Mouse (Mus musculus) cerebellum, postnatal 10 days (tissue): Measurements from ENCODE around the gene Smco3.

Experiments
- DNase-seq, 2 experiments: peaks; one replicate each; pipeline ENCODE4 v3.0.0; 2021; ENCODE audit warnings: mixed read lengths in 2 of 2

Smco3 gene

GRCm38 (mm10) chr6:136845706-136846480, 10.6 kb upstream of the Smco3 start:
- DNase-seq: no peak

DNA sequence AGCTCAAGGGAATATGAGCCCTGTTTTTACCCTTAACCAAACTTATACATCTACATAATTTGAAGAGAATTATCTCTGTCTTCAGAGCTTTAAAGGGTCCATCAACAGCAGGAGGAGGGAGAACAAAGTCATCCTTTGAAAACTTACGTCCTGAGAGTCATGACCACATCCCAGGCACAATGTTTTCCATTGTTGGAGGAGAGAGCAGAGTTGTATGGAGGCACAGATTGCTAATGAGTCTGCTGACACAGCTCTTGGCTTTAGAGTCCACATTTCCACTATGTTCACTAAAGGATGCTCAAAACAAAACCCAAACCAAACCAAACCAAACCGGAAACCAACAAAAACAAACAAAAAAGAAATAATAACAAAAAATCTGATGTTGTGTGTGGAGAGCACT, 9.7 kb upstream of the Smco3 start:
- no peak for DNase-seq

DNA sequence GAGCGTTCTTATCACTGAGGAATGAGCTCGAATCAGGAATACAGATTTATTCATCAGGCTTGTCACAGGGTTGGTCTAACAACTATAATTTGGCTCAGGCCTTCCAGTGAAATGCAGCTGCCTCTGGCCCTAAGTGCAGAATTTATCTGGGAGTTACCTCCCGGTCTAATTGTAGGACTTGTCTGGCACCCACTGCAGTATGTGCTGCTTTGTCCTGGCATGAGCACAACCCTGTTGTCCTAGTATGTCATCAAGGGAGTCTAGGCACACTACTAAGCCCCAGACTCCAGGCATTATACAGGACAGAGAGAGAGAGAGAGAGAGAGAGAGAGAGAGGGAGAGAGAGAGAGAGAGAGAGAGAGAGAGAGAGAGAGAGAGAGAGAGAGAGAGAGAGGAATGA, 2.1 kb upstream of the Smco3 start:
- no peak for DNase-seq

DNA sequence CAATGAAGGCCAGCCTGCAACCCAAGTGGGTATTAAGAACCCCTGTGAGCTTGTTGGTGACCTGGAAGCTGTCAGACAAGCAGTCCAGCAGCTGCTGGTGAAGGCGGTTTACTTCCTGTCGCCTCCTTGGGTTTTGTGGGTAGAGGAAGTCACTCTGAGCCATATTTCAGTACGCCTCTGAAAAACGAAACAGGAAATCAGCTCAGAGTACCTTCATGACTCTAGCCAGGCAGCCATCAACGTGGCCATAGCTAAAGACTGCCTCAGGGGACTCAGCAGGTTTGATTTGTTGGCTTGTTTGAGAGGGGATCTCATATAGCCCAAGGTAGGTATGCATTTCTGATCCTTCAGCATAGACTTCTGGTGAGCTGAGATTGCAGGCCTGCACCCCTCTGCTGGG, 3.5 kb downstream of the Smco3 start:
- DNase-seq: no peak

- peak in 1 of 2 experiments; percentile 33 for DNase-seq
These were observed 6.6 kb downstream of the Smco3 start for GRCm38 (mm10) chr6:136828681-136829080.

DNA sequence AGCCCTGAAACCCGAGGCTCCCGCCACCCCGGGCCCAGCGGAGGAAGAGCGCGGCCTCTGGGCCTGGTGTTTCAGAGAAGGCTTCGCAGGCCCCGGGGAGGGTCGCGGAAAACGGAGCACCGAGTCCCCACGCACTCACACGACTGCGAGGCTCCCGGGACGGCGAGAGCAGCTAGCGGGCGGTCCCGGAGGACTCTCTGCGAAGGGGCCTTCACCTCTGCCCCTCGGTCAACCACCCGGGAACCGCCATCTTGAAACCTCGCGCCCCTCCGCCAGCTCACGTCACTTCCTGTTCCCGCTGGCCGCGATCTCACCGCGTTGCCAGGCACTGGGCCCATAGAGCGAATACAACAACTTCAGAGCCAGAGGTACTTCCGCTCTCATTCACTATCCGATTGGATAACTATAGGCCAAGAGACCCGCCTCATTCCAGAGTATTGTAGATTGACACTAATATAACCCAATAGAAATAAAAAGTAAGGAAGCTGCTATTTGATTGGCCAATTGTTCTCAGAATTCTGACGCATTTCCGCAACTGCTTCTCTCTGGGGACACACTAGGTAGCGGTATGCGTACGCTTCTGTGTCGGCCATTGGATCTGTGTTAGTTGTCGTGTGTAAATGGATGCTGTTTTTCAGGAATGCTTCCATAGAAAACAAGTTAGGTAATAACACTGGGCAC, 7.2 kb downstream of the Smco3 start, which contains the start of gene Wbp11:
Wbp11 (minus strand) TSS at position 353 of the 681 bp plus-strand sequence.
- DNase-seq: peak; percentile 98

- DNase-seq: no peak
These were observed 7.8 kb downstream of the Smco3 start, which contains the start of gene BC049715 for GRCm38 (mm10) chr6:136827516-136827880. Gene BC049715, plus strand, starts transcription at chr6:136827626.

DNA sequence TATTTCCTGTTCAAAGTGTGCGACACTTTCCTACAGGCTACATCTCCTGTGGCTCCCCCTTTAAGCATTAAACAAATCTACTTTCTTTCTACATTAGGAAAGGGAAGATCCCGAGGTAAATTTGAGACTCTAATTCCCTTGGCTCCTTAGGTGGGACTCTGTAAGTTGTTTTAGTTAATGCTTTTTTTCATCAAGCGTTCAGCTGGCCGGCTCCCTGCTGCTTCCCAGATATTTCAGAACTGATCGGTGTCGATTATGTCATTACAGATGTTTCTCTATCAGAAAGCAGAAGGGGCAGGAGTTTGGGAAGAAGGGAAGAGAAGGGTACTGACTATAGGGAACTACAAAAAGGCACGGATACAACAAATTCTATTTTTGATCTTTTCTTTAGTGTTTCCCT, 8.1 kb downstream of the Smco3 start:
- DNase-seq: peak in 1 of 2 experiments; percentile 27

GRCm38 (mm10) chr6:136824987-136825386, 10.3 kb downstream of the Smco3 start:
- no peak for DNase-seq

GRCm38 (mm10) chr6:136821086-136821485, 14.2 kb downstream of the Smco3 start:
- DNase-seq: no peak

- no peak for DNase-seq
These were observed 14.9 kb downstream of the Smco3 start for GRCm38 (mm10) chr6:136820381-136820780.

DNA sequence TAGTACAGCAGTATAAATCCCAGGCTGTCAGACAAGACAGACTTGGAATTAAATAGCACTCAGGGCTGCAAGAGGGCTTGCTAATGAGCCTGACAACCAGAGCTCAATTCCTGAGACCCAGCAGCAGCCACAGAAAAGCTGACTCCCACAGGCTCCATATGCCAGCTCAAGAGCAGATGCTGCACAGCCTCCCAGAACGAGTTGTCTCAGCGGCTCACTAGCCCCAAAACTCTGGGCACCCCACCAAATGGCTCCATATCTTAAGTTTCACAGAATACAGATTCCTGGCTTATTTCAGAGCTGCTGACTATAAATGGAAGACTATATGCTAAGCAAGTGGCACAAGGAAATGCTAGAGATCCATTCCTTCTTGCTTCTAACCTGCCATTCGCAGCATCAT, 17.7 kb downstream of the Smco3 start:
- no peak for DNase-seq

DNA sequence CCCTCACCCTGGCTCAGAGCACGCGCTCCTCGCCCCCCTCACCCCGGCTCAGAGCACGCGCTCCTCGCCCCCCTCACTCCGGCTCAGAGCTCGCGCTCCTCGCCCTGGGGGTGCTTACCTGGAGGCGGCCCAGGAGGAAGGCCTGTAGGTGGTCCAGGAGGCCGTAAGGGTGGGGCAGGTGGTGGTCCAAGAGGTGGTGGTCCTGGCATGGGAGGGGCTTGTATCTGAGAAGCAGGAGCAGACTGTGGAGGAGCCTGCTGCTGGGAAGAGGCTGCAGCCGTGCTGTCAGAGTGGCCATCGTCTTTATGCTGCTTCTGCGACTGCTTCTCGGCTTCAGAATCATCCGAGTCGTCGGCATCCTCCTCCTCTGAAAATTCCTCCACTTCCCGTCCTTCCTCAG, 18.4 kb downstream of the Smco3 start:
- DNase-seq: no peak

DNA sequence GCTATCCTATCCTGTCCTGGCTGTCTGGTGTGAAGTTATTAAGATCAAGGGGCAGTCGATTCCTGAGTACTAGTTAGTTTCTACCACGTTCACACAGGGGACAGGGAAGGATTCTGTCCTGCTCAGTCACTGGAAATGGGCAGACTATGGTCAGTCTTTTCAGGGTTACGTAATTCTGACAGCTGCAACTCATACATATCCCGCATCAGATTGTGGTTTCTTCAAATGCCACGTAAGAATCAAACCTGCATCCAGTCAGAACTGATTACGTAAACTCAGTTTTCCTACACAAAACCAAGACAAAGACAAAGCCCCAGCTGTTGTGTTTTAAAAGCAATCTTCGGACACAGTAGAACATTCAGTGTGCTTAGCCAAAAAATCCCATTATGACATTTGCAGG, 19.9 kb downstream of the Smco3 start:
- no peak for DNase-seq

- DNase-seq: peak in 1 of 2 experiments; percentile 26
These were observed 22.1 kb downstream of the Smco3 start for GRCm38 (mm10) chr6:136813117-136813516.

GRCm38 (mm10) chr6:136811196-136811595, 24.1 kb downstream of the Smco3 start:
- no peak for DNase-seq

DNA sequence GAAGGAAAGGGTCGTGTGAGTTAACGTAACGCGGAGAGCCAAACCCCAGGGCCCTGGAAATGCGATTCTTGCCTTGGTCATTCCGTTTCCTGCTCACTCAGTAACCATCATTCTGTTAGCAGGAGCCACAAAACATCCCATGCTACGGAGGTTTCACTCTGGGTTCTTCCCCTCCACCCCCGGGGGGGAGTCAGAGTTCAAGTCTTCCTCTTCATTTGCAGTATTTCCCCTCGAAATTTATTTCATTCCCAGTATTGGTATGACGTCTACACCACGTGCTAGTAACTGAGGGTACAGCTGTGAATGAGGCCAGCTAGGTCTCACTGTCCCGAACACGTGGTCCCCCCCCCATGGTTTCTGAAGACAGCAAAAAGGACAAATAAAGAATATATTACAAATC, 25.6 kb downstream of the Smco3 start:
- DNase-seq: no peak

GRCm38 (mm10) chr6:136809077-136809476, 26.2 kb downstream of the Smco3 start:
- DNase-seq: no peak

- peak in 1 of 2 experiments; percentile 53 for DNase-seq
These were observed 26.6 kb downstream of the Smco3 start for GRCm38 (mm10) chr6:136808631-136809046.

- peak; percentile 99 for DNase-seq
These were observed 27.2 kb downstream of the Smco3 start, which contains the start of gene H2afj for GRCm38 (mm10) chr6:136808014-136808417. Gene H2afj, plus strand, starts transcription at chr6:136808244.

DNA sequence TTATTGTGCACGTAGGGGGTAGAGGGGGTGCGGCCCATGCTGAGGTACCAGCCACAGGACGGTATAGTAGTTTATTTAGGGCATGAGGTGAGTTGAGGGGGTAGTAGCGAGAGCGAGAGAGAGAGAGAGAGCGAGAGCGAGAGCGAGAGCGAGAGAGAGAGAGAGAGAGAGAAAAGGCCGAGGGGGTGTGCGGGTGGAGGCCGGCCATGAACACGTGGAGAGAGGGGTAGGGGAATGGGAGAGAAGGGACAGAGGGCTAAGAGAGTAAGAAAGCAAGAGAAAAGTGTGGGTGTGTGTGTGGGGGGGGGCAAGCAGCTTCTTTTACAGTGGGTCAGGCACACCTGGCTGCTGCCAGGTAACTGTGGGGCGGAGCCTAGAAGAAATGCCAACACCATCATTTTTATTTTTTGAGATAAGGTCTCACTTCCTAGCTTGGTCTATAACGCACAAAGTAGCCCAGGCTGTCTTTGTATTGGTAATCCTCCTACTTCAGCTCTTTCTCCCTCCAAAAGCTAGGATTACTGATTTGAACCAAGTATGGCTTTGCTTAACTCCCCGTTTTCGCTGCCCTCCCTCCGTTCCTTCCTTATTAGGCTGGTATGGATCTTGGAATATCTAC, 27.7 kb downstream of the Smco3 start:
- DNase-seq: no peak

DNA sequence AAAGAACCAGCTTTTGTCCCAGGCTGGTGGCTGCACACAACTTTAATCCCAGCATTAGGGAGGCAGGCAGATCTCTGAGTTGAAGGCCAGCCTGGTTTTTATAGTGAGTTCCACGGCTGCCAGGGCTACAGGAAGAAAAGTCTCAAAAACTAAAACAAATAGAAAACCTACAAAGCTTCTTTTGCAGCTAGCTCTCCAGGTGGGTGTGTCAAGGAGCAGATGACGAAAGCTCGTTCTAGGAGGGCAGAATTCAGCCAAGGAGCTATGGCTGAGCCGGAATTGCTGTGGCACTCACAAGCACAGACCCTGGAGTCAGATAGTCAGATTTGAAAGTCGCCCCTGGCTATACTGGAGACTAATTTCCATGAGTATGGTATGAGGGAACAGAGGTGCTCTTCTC, 28.4 kb downstream of the Smco3 start:
- no peak for DNase-seq

DNA sequence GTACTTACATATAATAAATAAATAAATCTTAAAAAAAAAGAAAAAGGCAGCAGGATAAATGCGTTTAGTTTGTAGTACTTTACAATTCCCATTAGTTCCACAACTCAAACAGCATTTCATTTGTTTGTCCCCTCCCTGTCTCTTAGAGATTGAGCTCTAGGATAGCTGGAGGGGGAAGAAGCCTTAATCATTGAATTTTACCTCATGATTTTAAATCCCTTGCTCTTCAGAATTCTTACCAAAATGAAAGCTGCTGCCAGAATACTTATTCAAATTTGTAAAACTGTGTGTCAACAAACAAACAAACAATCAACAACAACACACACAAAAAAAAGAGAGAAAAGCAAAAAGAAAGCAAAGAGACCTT, 29.9 kb downstream of the Smco3 start:
- DNase-seq: no peak
